Mouse (Mus musculus): ENCODE measurements at regions not wholly inside any gene's neighbourhood (a gene's known extent, or its start where the extent isn't known, plus 50 kb on each side); places are given as distances from the start of the nearest gene placed in this dataset.

DNA sequence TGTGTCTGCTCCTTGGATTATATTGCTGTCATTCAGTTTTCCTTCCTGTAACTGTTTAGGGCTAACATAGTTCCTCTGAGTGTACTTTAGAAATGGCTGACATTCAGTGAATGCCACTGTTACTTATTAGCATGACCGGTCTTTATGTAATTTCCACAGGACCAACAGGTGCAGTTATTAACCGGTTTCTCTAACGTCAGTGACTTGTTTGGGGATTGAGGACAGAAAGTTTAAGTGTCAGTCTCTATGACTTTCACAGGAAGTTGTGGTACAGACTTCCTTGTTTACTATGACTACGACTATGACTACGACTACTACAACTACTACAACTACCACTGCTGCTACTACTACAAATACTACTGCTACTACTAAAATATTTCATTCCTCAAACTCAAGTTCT is 170.4 kb upstream of the Ptger4 start:
- Histone ChIP-seq H3K36me3 (ENCODE audit: inconsistent target) (no peaks in the 10 kb centered on the region), H3K27ac (peak overlapping the region; percentile 32), H3K79me2 (ENCODE audit: inconsistent target) (no peaks in the 10 kb centered on the region), H3K4me3 (ENCODE audit: inconsistent target) (no peak overlapping the region)
- 15% methylated on average over 5 of the region's 5 CpGs for WGBS (ENCODE audit: missing documents)

DNA sequence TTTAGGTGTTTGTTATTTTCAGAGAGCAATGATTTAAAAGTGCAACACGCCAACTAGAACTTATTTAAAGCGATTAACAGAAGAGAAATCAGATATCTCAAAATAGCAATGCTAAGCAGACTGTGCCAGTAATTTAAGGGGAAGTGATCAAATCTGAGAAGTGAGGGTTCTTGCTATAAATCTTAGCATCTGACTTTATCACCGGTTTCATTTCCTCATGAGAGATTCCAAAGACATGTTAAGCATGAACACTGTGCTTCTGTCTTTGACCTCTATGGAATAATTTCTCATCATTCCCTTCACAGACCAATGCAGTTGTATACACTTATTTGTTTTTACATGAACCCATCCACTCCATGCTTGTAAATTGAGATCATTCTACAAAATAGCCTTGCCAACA is 172.0 kb upstream of the Ptger4 start:
- WGBS (ENCODE audit: missing documents), result 0% methylated on average over 3 of the region's 3 CpGs
- no peak overlapping the region for H3K4me3 ChIP-seq (ENCODE audit: inconsistent target)
- no peaks in the 10 kb centered on the region for H3K36me3 ChIP-seq (ENCODE audit: inconsistent target)
- no peaks in the 10 kb centered on the region for H3K79me2 ChIP-seq (ENCODE audit: inconsistent target)
- peak overlapping the region; percentile 70 for H3K27ac ChIP-seq

DNA sequence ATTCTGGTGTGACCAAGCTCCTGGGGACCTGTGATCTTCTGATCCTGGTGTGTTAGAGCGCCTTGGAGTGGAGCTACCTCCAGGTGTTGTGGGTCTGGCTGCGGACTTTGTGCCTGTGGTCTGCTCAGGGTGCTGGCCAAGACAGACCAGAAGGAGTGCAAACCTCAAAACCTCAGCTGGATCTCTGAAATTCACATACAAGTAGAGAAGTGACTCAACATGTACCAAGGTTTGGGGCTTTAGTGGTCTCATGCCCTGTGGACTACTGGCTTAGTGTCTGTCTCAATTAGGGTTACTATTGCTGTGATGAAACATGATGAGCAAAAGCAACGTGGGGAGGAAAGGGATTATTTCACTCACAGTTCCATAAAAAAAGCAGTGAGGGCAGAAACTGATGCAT is 182.7 kb upstream of the Ptger4 start:
- no peak overlapping the region for H3K4me3 ChIP-seq (ENCODE audit: inconsistent target)

DNA sequence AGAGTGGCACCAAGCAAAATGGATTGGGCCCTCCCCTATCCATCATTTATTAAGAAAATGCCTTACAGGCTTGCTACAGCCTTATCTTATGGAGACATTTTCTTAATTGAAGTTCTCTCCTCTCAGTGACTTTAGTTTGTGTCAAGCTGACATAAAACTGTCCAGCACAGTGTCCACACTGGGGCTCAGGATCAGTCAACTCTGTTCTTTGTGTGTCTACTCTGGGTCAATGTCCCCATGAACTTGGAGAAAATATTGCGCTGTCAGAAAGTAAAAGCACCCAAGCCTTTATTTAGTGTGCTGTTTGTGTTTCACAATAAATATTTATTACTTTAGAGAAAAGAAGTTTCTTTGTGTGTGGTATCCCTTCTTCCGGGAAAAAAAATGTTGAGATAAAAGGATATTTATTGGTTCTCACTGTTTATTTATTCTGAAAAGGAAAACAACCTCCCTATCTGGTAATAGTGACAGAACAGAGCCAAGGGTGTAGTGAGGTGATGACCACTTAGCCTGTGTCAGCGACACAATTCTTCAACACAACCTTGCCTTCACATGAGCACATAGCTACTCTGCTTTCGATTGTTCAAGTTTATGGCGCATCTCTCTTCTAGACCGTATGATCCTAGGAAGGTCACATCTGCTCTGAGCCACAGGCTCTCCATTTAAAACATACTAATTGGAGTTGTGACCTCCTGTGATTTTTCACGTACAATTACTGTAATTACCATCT is 183.5 kb upstream of the Ptger4 start:
- WGBS (ENCODE audit: missing documents), result 99% methylated on average over 7 of the region's 7 CpGs
- Histone ChIP-seq H3K27ac (no peak overlapping the region), H3K79me2 (ENCODE audit: inconsistent target) (no peaks in the 10 kb centered on the region), H3K36me3 (ENCODE audit: inconsistent target) (no peaks in the 10 kb centered on the region), H3K4me3 (ENCODE audit: inconsistent target) (no peak overlapping the region)

More for the DNA sequence above, 182.7 kb upstream of the Ptger4 start:
- Histone ChIP-seq H3K79me2 (ENCODE audit: inconsistent target) (no peaks in the 10 kb centered on the region), H3K36me3 (ENCODE audit: inconsistent target) (no peaks in the 10 kb centered on the region), H3K27ac (no peak overlapping the region)
- 62% methylated on average over 3 of the region's 3 CpGs for WGBS (ENCODE audit: missing documents)

DNA sequence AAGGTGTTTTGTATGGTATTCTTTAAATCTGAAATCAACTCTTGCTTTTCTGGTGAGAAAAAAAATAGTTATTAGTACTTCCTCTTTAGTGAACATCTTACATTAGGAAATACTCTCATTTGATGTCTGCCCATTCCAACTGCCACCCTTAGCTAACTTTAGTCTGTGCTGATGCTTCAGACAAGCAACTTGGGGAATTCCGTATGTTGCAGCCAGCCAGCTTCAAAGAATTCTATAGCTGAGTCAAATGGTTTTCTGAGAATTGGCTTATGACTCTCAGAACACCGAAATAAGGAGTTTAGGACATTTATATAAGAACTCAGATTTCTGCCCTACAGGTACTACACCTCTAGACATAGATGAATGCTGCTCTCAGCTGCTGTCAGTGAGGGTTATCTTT is 188.0 kb upstream of the Ptger4 start:
- WGBS (ENCODE audit: missing documents), result 75% methylated on average over 2 of the region's 2 CpGs
- Histone ChIP-seq H3K4me3 (ENCODE audit: inconsistent target) (no peak overlapping the region), H3K79me2 (ENCODE audit: inconsistent target) (no peaks in the 10 kb centered on the region), H3K27ac (no peak overlapping the region), H3K36me3 (ENCODE audit: inconsistent target) (no peaks in the 10 kb centered on the region)

DNA sequence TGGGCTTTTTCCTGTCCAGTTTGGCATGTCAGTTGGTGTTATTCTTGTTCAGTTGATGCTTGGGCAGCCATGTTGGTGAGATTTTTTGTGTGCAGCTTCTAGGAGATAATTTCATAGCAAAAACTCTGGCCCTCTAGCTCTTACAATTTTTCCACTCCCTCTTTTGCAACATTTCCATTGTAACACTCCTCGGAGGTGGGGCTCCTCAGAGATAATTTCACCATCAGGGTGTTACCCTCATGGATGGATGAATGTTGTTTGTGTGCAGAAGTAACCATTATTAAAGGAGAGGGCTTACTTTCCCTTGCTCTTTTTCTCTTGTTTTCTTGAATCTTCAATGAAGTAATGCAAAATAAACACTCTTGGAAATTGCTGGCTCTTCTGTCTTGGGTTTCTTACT is 193.0 kb upstream of the Ptger4 start:
- Histone ChIP-seq H3K79me2 (ENCODE audit: inconsistent target) (no peaks in the 10 kb centered on the region), H3K36me3 (ENCODE audit: inconsistent target) (no peaks in the 10 kb centered on the region), H3K27ac (no peak overlapping the region), H3K4me3 (ENCODE audit: inconsistent target) (no peak overlapping the region)
- 54% methylated on average over 1 of the region's 1 CpGs for WGBS (ENCODE audit: missing documents)

DNA sequence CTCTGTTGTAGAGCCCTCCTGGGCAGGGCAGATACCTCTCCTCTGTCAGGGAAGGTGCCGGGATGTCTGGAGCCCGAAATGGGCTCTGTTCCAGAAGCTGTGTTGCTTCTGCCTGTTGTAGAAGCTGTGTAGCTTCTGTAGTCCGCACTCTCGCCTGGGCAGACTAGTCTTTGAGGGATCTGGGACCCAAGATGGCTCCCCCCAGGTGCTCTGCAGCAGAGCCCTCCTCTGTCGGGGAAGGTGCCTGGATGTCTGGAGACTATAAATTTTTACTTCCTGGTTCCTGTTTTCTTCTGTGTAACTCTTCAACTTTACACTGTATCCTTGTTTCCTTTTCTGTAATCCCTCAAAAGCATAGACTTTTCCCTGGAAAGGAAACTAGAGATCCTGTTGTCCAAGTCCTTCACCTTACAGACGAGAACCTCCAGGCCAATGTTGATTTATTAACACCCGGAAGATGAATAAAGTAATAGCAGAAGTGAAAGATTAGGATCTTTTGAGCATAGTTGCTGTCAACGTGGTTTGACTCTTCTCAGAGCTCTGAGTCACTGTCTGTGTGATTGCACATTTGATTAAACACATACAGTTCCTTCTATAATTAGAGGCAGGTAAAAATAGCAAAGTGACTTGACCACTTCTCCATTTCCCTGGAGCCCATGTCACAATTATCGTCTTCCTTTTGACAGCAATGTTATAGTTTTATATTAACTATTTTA is 202.2 kb upstream of the Ptger4 start:
- Histone ChIP-seq H3K4me3 (ENCODE audit: inconsistent target) (no peak overlapping the region), H3K79me2 (ENCODE audit: inconsistent target) (no peaks in the 10 kb centered on the region), H3K36me3 (ENCODE audit: inconsistent target) (no peaks in the 10 kb centered on the region), H3K27ac (peak overlapping the region; percentile 73)
- 39% methylated on average over 9 of the region's 9 CpGs for WGBS (ENCODE audit: missing documents)

DNA sequence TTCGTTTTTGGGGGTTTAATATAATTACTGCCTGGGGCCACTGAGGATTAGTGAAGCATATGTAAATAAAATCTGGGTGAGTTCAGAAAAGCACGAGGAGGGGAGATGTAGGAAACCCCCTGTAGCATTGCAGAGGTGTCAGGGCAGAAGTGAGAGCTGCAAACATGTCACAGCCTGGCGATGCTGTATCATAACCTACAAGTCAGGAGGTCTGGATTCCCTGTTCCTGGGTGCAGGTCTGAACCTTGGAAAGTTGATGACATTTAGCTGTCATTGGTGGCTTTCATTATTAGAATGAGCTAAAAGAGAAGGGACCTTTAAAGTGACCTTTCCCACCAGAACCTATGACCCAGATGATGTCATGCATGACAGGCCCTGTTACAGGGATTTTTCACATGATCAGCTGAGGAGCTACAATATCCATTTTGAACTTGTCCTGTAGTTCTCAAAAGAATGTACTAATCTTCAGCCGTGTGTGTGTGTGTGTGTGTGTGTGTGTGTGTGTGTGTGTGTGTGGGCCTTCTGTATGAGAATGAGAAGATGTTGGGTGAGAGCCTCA is 202.8 kb upstream of the Ptger4 start:
- no peak overlapping the region for H3K4me3 ChIP-seq (ENCODE audit: inconsistent target)
- no peaks in the 10 kb centered on the region for H3K36me3 ChIP-seq (ENCODE audit: inconsistent target)
- WGBS (ENCODE audit: missing documents), result 13% methylated on average over 4 of the region's 4 CpGs
- no peaks in the 10 kb centered on the region for H3K79me2 ChIP-seq (ENCODE audit: inconsistent target)
- H3K27ac ChIP-seq, result peak overlapping the region; percentile 73

DNA sequence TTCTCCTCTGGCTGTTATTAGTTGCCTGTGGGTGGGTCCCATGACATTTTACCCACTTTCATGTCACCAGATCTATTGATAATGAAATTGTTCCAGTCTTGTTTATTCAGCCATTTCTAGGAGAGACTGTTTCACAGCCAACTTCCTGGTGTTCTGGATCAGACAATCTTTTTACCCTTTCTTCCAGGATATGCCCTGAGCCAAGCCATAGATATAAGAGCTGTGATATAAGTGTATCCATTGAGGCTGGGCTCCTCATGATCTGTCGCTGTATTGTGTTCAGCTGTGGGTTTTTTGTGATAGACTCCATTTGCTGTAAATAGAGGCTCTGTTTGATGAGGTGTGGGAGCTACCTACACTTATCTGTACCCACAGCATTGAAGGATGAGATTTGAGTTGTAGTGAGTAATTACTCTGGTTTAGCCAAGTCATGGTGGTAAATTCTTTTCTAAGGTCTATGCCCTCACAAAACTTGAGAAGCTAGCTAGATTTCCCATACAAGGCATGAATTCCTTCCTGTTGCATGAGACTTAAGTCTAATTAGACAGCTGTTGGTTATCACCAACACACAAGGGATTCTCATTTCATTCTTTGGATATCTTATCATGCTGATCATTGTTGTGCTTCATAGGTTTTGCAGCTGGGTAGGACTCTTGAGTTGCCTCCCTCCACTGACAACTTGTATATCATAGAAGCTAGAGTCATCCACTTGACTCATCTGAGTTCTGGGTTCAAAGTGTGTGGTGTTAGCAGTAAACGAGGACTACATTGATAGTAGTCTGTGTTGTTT is 203.9 kb upstream of the Ptger4 start:
- Histone ChIP-seq H3K4me3 (ENCODE audit: inconsistent target) (no peak overlapping the region), H3K27ac (no peak overlapping the region), H3K36me3 (ENCODE audit: inconsistent target) (no peaks in the 10 kb centered on the region), H3K79me2 (ENCODE audit: inconsistent target) (no peaks in the 10 kb centered on the region)
- 96% methylated on average over 2 of the region's 2 CpGs for WGBS (ENCODE audit: missing documents)

DNA sequence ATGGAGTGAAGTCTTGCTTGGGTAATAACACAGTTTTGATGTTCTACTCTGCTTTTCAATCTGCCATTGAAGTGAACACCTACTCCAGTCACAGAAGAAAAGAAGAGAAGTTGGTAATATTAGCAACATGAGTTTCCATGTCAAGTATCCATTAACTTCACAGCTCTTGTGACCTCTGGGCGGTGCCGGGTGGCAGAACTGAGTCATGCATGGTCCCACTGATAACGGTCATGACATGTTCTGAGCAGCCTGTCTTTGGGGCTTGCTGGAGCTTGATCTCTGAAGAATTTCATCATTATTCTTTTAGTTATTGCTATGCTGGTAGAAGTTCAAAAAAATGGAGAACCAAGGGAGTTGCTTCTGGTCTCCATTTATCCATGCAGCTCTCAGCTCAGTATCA is 215.1 kb upstream of the Ptger4 start:
- no peak overlapping the region for H3K27ac ChIP-seq
- H3K4me3 ChIP-seq (ENCODE audit: inconsistent target), result no peak overlapping the region
- H3K36me3 ChIP-seq (ENCODE audit: inconsistent target), result no peaks in the 10 kb centered on the region
- WGBS (ENCODE audit: missing documents), result 94% methylated on average over 3 of the region's 3 CpGs
- no peaks in the 10 kb centered on the region for H3K79me2 ChIP-seq (ENCODE audit: inconsistent target)

DNA sequence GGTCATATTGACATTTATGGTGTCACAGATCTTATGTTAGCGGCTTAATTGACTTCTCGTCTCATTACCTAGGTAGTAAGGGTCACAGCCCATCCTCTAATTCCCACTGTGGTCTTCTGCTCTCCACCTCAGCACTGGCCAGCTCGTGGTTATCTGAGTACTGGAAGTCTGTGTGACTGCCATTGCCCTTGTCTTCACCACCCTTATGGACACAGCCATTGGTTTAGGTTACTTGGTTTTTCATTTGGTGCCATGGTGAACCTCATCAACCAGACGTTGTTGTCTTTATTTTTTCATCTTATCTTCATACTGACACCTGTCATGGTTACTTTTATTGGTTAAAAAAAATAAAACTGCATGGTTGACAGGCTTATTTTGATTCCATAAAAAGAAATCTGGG is 215.6 kb upstream of the Ptger4 start:
- H3K36me3 ChIP-seq (ENCODE audit: inconsistent target), result no peaks in the 10 kb centered on the region
- WGBS (ENCODE audit: missing documents), result 93% methylated on average over 4 of the region's 4 CpGs
- H3K4me3 ChIP-seq (ENCODE audit: inconsistent target), result no peak overlapping the region
- no peak overlapping the region for H3K27ac ChIP-seq
- H3K79me2 ChIP-seq (ENCODE audit: inconsistent target), result no peaks in the 10 kb centered on the region

DNA sequence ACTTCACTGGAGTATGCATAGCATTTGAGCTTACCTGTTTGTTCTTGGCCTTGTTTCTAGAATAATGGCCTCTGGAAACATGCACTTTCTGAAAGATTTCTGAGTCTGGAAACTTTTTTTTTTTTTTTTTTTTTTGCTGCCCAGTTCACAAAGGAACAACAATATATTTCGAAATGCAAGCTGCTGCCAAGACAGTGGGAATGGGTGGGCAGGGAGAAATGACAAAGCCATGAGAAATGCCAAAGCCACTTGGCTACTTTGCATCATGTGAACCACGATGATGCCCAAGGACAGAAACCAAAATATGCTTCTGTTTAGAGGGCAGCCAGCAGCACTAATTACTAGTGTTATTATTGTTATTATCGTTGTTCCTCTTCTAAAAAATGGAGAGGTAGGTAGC is 218.7 kb upstream of the Ptger4 start:
- no peaks in the 10 kb centered on the region for H3K36me3 ChIP-seq (ENCODE audit: inconsistent target)
- 93% methylated on average over 3 of the region's 3 CpGs for WGBS (ENCODE audit: missing documents)
- H3K4me3 ChIP-seq (ENCODE audit: inconsistent target), result no peak overlapping the region
- no peaks in the 10 kb centered on the region for H3K79me2 ChIP-seq (ENCODE audit: inconsistent target)
- H3K27ac ChIP-seq, result no peak overlapping the region

DNA sequence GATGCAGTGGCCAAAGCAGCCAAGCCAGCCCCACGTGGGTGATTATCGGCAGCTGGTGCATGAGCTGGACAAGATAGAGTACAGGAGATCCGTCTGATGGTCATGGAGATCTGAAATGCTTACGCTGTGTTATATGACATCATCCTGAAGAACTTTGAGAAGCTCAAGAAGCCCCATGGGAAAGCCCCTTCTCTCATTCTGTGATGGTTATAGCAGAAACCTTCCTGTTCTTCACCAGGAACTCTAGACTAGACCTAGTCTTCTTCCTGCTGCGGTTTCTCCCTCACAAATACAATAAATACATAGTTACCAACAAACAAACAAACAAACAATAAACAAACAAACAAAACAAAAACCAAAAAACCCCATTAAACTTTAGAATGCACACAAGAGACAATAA is 220.7 kb upstream of the Ptger4 start:
- Histone ChIP-seq H3K27ac (no peak overlapping the region), H3K36me3 (ENCODE audit: inconsistent target) (no peaks in the 10 kb centered on the region), H3K79me2 (ENCODE audit: inconsistent target) (no peaks in the 10 kb centered on the region), H3K4me3 (ENCODE audit: inconsistent target) (no peak overlapping the region)
- WGBS (ENCODE audit: missing documents), result 84% methylated on average over 5 of the region's 5 CpGs

DNA sequence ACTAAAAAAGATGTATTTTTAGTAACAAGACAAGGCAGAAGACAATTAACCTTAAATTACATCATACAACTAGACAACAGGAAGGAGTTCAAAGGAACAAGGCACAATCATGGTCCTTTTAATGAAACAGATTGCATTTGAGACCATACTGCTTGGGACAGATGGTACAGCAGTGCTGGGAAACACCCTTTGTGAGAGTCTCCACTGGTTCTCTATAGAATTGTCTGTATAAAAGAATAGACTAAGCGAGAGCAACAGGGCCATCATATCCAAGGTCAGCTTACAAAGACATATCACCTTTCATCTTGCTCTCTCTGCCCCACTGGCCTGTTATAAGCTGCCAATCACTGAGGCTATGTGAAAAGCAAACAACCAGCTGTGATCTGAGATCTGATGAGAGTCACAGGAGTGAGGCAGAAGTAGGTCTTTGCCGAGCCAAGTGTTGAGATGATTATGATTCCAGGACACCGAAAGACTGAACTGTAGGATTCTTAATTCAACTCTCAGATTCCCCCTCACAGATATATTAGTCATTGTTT is 224.6 kb upstream of the Ptger4 start:
- H3K27ac ChIP-seq, result no peak overlapping the region
- WGBS (ENCODE audit: missing documents), result 97% methylated on average over 3 of the region's 3 CpGs

More for the DNA sequence above, 224.6 kb upstream of the Ptger4 start:
- no peaks in the 10 kb centered on the region for H3K36me3 ChIP-seq (ENCODE audit: inconsistent target)
- H3K79me2 ChIP-seq (ENCODE audit: inconsistent target), result no peaks in the 10 kb centered on the region
- H3K4me3 ChIP-seq (ENCODE audit: inconsistent target), result no peak overlapping the region
